Mouse (Mus musculus) myocyte (in vitro differentiated cells): ENCODE measurements around the gene Ciapin1. TPM values are rescaled to one million over a fixed set of nuclear protein-coding genes. Genes with fewer than 3 reads are reported as not detected.

ENCODE experiments used
- H3K27me3 ChIP-seq: one replicate; pipeline ENCODE4 v1.6.1; 2011; ENCODE audit not compliant: control insufficient read depth, insufficient read depth, insufficient read length
- H3K36me3 ChIP-seq: one replicate; pipeline ENCODE4 v1.6.1; 2011; ENCODE audit not compliant: control insufficient read depth, insufficient read depth
- H3K4me2 ChIP-seq: one replicate; pipeline ENCODE4 v1.6.1; 2011; ENCODE audit warnings: low read depth, control low read depth
- H3K4me3 ChIP-seq: one replicate; pipeline ENCODE4 v1.5.1; 2011; ENCODE audit warnings: mild to moderate bottlenecking, control low read depth, moderate library complexity
- H3K79me2 ChIP-seq: one replicate; pipeline ENCODE4 v1.6.1; 2011; ENCODE audit not compliant: control insufficient read depth, insufficient read depth
- H3ac ChIP-seq: one replicate; pipeline ENCODE4 v1.6.1; 2011; ENCODE audit not compliant: control insufficient read depth, insufficient read length
- CEBPB ChIP-seq: IDR thresholded peaks from 2 replicates; pipeline ENCODE4 v1.6.1; 2011; ENCODE audit warnings: mild to moderate bottlenecking, moderate library complexity; ENCODE audit not compliant: poor library complexity, insufficient read depth, severe bottlenecking
- E2F4 ChIP-seq: IDR thresholded peaks from one replicate; pipeline ENCODE4 v1.6.1; 2011; ENCODE audit warnings: mild to moderate bottlenecking, control low read depth, moderate library complexity; ENCODE audit not compliant: insufficient read depth
- MAX ChIP-seq: IDR thresholded peaks from one replicate; pipeline ENCODE4 v1.6.1; 2011; ENCODE audit warnings: low read depth, mild to moderate bottlenecking, control low read depth
- MYOD1 ChIP-seq, 3 experiments: IDR thresholded peaks; one replicate each; pipeline ENCODE4 v1.6.1; 2011; ENCODE audit warnings: control low read depth in 2 of 3, low read depth in 2 of 3, mild to moderate bottlenecking in 2 of 3, moderate library complexity in 1 of 3; ENCODE audit not compliant: insufficient read length in 2 of 3, control insufficient read depth in 1 of 3
- MYOG ChIP-seq, 3 experiments: IDR thresholded peaks; one replicate each; pipeline ENCODE4 v1.6.1; 2011; ENCODE audit warnings: control low read depth in 2 of 3, low read depth in 2 of 3, mild to moderate bottlenecking in 2 of 3; ENCODE audit not compliant: insufficient read length in 2 of 3, control insufficient read depth in 1 of 3, insufficient read depth in 1 of 3
- POLR2A ChIP-seq: IDR thresholded peaks from one replicate; pipeline ENCODE4 v1.6.1; 2011; ENCODE audit warnings: low read depth, mild to moderate bottlenecking, control low read depth, moderate library complexity; ENCODE audit not compliant: insufficient read length
- POLR2AphosphoS2 ChIP-seq: IDR thresholded peaks from one replicate; pipeline ENCODE4 v1.6.1; 2011; ENCODE audit warnings: low read depth, control low read depth; ENCODE audit not compliant: insufficient read length
- REST ChIP-seq: IDR thresholded peaks from one replicate; pipeline ENCODE4 v1.6.1; 2011; ENCODE audit warnings: mild to moderate bottlenecking, control low read depth, moderate library complexity; ENCODE audit not compliant: insufficient read depth, insufficient read length
- SRF ChIP-seq: IDR thresholded peaks from one replicate; pipeline ENCODE4 v1.6.1; 2011; ENCODE audit warnings: low read depth; ENCODE audit not compliant: control insufficient read depth, insufficient read length
- TCF12 ChIP-seq: IDR thresholded peaks from one replicate; pipeline ENCODE4 v1.6.1; 2011; ENCODE audit warnings: mild to moderate bottlenecking, control low read depth; ENCODE audit not compliant: poor library complexity, insufficient read depth, severe bottlenecking
- TCF3 ChIP-seq: IDR thresholded peaks from one replicate; pipeline ENCODE4 v1.6.1; 2011; ENCODE audit warnings: low read depth, control low read depth; ENCODE audit not compliant: insufficient read length
- USF1 ChIP-seq: IDR thresholded peaks from one replicate; pipeline ENCODE4 v1.6.1; 2011; ENCODE audit warnings: low read depth, mild to moderate bottlenecking, control low read depth, moderate library complexity
- polyA plus RNA-seq: library from polyadenylated mRNA; unstranded; fragments of >200 nt; fragmentation: generic; extraction: Trizol; gene quantifications from one replicate; pipeline ENCODE4 v1.2.1, GENCODE M21; 2012; ENCODE audit warnings: missing spikeins

Gene Ciapin1
- polyA plus RNA-seq, 1 experiment = 74.9 TPM

DNA sequence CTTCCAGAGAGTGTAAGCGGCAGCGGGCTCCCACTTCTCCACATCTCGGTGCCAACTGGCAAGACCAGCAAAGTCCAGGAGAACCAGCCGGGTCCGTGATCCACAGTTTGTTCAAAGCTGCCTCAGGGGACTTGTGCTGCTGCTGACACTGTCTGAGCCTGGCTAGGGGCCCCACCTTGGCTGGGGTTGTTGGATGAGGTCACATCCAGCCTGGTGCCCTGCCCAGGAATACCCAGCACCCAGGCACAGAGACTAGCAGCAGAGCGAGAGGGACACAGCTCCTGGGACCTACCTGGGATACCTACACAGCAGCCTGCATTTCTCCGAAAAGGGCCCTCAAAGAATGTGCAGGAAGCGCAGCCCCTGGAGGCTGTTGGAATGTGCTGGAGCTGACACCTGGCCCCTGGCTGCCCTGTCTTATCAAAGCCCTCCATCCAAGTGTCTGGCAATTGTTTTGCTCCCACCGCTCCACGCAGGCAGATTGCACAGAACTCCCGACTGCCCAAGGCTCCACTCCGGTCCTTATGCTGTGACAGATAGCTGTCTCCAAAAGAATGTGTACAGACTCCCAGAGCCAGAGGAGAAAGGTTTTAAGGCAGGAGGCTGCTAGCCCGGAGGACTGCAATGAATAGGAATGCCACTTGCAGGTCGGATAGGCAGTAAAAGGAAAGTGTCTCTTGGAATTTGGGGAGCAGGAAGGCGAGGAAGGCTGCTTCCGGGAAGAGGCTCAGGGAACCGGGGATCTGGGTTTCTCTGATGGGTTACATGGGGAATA lies 37.1 kb upstream of the Ciapin1 start:
- peak overlapping the region; percentile 89 for H3K4me2 ChIP-seq
- H3ac ChIP-seq = no peak overlapping the region
- no peak for TF ChIP-seq MYOG (IDR thresholded peaks at IDR 0.05; ENCODE audit: control insufficient read depth in 1 of 3, insufficient read depth in 1 of 3, insufficient read length in 2 of 3, low read depth in 2 of 3)
- no peak for TF ChIP-seq SRF
- no peak for TF ChIP-seq POLR2AphosphoS2
- TF ChIP-seq TCF3 = no peak
- TF ChIP-seq REST = no peak
- no peak for TF ChIP-seq MAX
- no peak for TF ChIP-seq USF1
- no peak for TF ChIP-seq CEBPB
- TF ChIP-seq E2F4 = no peak
- no peak for TF ChIP-seq MYOD1 (IDR thresholded peaks at IDR 0.05; ENCODE audit: control insufficient read depth in 1 of 3, insufficient read length in 2 of 3, low read depth in 2 of 3)
- no peak for TF ChIP-seq TCF12
- H3K4me3 ChIP-seq = peak overlapping the region; percentile 32
- no peaks in the 10 kb centered on the region for H3K36me3 ChIP-seq
- no peaks in the 10 kb centered on the region for H3K27me3 ChIP-seq
- no peaks in the 10 kb centered on the region for H3K79me2 ChIP-seq

DNA sequence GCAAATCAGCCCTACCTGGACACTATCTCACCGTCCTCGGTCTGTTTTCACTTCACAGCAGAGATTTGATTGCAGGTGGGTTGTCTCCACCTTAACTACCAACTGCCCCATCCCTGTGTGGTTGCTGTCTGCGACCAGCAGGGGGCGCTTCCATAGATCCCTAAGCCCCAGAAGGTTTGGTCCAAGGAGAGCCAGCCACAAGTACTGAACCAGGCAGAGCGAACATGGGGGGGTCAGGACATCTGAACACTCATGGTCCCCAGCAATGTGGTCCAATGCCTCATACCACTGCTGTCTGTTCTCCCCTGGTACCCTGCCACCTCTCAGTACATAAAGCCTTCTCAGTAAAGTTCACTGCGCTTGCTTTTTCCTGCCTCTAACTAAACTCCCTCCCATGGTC lies 36.2 kb upstream of the Ciapin1 start:
- Histone ChIP-seq H3ac (no peak overlapping the region), H3K36me3 (no peaks in the 10 kb centered on the region), H3K27me3 (no peaks in the 10 kb centered on the region), H3K79me2 (no peaks in the 10 kb centered on the region), H3K4me2 (no peak overlapping the region), H3K4me3 (no peak overlapping the region)
- no peak for TF ChIP-seq CEBPB
- TF ChIP-seq E2F4 = no peak
- no peak for TF ChIP-seq REST
- TF ChIP-seq USF1 = no peak
- no peak for TF ChIP-seq SRF
- TF ChIP-seq MYOD1 (IDR thresholded peaks at IDR 0.05; ENCODE audit: control insufficient read depth in 1 of 3, insufficient read length in 2 of 3, low read depth in 2 of 3) = no peak
- TF ChIP-seq POLR2AphosphoS2 = no peak
- no peak for TF ChIP-seq MYOG (IDR thresholded peaks at IDR 0.05; ENCODE audit: control insufficient read depth in 1 of 3, insufficient read depth in 1 of 3, insufficient read length in 2 of 3, low read depth in 2 of 3)
- no peak for TF ChIP-seq TCF3
- no peak for TF ChIP-seq MAX
- TF ChIP-seq TCF12 = no peak
- no peak for TF ChIP-seq POLR2A

DNA sequence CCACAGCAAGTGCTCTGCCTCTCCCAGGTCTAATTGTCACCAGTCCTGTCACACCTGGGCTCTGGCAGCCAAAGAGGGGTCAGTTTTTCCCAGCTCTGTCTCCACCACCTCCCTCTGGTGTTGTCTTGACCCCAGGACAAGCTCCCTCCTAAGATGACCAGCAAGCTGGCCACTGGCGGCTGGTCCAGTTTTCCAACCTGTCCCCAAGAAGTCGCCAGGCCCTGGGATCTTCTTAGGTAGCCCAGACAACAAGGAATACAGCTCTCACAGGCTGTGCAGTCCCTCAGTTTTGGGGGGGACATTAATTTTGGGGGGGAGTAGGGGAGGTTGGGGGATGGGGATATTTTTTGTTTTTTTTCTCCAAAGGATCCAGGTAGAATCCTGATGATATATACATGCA lies 34.4 kb upstream of the Ciapin1 start:
- Histone ChIP-seq H3K27me3 (no peaks in the 10 kb centered on the region), H3K4me2 (no peak overlapping the region), H3K36me3 (no peaks in the 10 kb centered on the region), H3K79me2 (no peaks in the 10 kb centered on the region), H3ac (no peak overlapping the region), H3K4me3 (no peak overlapping the region)
- no peak for TF ChIP-seq MYOG (IDR thresholded peaks at IDR 0.05; ENCODE audit: control insufficient read depth in 1 of 3, insufficient read depth in 1 of 3, insufficient read length in 2 of 3, low read depth in 2 of 3)
- no peak for TF ChIP-seq POLR2AphosphoS2
- no peak for TF ChIP-seq MAX
- no peak for TF ChIP-seq POLR2A
- no peak for TF ChIP-seq MYOD1 (IDR thresholded peaks at IDR 0.05; ENCODE audit: control insufficient read depth in 1 of 3, insufficient read length in 2 of 3, low read depth in 2 of 3)
- no peak for TF ChIP-seq SRF
- no peak for TF ChIP-seq E2F4
- no peak for TF ChIP-seq TCF12
- no peak for TF ChIP-seq REST
- TF ChIP-seq USF1 = no peak
- no peak for TF ChIP-seq TCF3
- TF ChIP-seq CEBPB = no peak

DNA sequence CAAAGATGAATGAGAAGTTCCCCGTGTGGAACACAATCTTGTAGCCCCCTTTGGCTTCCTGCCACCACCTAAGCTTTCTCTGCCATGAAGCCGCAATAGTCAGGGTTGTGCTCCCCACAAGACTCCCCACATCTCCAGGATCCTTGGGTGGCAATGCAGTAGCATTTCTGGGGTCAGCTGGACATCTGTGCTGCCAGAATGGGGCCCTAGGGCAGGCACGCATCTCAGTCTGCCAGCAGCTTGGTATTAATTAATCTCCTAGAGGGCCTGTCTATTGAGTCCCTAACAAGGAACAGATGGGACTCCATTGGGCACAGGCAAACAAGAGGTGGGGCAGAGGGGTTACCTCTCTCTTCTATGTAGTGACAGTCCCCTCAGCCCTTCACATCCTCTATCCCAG lies 34.0 kb upstream of the Ciapin1 start:
- no peak overlapping the region for H3K4me2 ChIP-seq
- H3ac ChIP-seq = no peak overlapping the region
- H3K4me3 ChIP-seq = no peak overlapping the region
- no peaks in the 10 kb centered on the region for H3K27me3 ChIP-seq
- H3K79me2 ChIP-seq = no peaks in the 10 kb centered on the region
- TF ChIP-seq POLR2AphosphoS2 (no peak), MYOG (IDR thresholded peaks at IDR 0.05; ENCODE audit: control insufficient read depth in 1 of 3, insufficient read depth in 1 of 3, insufficient read length in 2 of 3, low read depth in 2 of 3) (no peak), USF1 (no peak), TCF3 (no peak), CEBPB (no peak), SRF (no peak), MYOD1 (IDR thresholded peaks at IDR 0.05; ENCODE audit: control insufficient read depth in 1 of 3, insufficient read length in 2 of 3, low read depth in 2 of 3) (no peak), E2F4 (no peak), POLR2A (no peak)
- no peaks in the 10 kb centered on the region for H3K36me3 ChIP-seq
